Mouse (Mus musculus): ENCODE measurements at regions not wholly inside any gene's neighbourhood (a gene's known extent, or its start where the extent isn't known, plus 50 kb on each side); places are given as distances from the start of the nearest gene placed in this dataset.
A peak's percentile ranks its signal among the peaks of the same experiment; 100 is the strongest.

- DNase-seq (ENCODE audit: low read depth), result peak; percentile 26
These were observed 103.3 kb upstream of the Tsc22d2 start for GRCm38 (mm10) chr3:58311104-58311685.

- DNase-seq (ENCODE audit: low read depth), result no peak
These were observed 101.9 kb upstream of the Tsc22d2 start for GRCm38 (mm10) chr3:58312623-58313022.

- DNase-seq (ENCODE audit: low read depth), result no peak
These were observed 99.3 kb upstream of the Tsc22d2 start for GRCm38 (mm10) chr3:58315236-58315635.

- DNase-seq (ENCODE audit: low read depth), result no peak
These were observed 97.3 kb upstream of the Tsc22d2 start for GRCm38 (mm10) chr3:58317240-58317639.

- no peak for DNase-seq (ENCODE audit: low read depth)
These were observed 95.8 kb upstream of the Tsc22d2 start for GRCm38 (mm10) chr3:58318756-58319155.

GRCm38 (mm10) chr3:58319463-58319862 is 95.1 kb upstream of the Tsc22d2 start:
- DNase-seq (ENCODE audit: low read depth), result no peak

GRCm38 (mm10) chr3:58320812-58321211 is 93.7 kb upstream of the Tsc22d2 start:
- peak; percentile 38 for DNase-seq (ENCODE audit: low read depth)

GRCm38 (mm10) chr3:58322322-58322721 is 92.2 kb upstream of the Tsc22d2 start:
- DNase-seq (ENCODE audit: low read depth), result peak; percentile 68

- DNase-seq (ENCODE audit: low read depth), result no peak
These were observed 86.8 kb upstream of the Tsc22d2 start for GRCm38 (mm10) chr3:58327721-58328120.

GRCm38 (mm10) chr3:58330186-58330585 is 84.3 kb upstream of the Tsc22d2 start:
- DNase-seq (ENCODE audit: low read depth), result no peak

GRCm38 (mm10) chr3:58333997-58334396 is 80.5 kb upstream of the Tsc22d2 start:
- no peak for DNase-seq (ENCODE audit: low read depth)

- no peak for DNase-seq (ENCODE audit: low read depth)
These were observed 79.2 kb upstream of the Tsc22d2 start for GRCm38 (mm10) chr3:58335277-58335676.

GRCm38 (mm10) chr3:58336135-58336534 is 78.4 kb upstream of the Tsc22d2 start:
- DNase-seq (ENCODE audit: low read depth), result no peak

GRCm38 (mm10) chr3:58336590-58336989 is 77.9 kb upstream of the Tsc22d2 start:
- DNase-seq (ENCODE audit: low read depth), result no peak

GRCm38 (mm10) chr3:58338976-58339375 is 75.5 kb upstream of the Tsc22d2 start:
- no peak for DNase-seq (ENCODE audit: low read depth)

- DNase-seq (ENCODE audit: low read depth), result no peak
These were observed 72.4 kb upstream of the Tsc22d2 start for GRCm38 (mm10) chr3:58342096-58342495.

- DNase-seq (ENCODE audit: low read depth), result no peak
These were observed 52.0 kb upstream of the Tsc22d2 start for GRCm38 (mm10) chr3:58362563-58362962.

- no peak for DNase-seq (ENCODE audit: low read depth)
These were observed 50.0 kb upstream of the Tsc22d2 start for GRCm38 (mm10) chr3:58364526-58364925.

All from 416B (cell line).